Mouse (Mus musculus): ENCODE measurements at regions not wholly inside any gene's neighbourhood (a gene's known extent, or its start where the extent isn't known, plus 50 kb on each side); places are given as distances from the start of the nearest gene placed in this dataset.
A peak's percentile ranks its signal among the peaks of the same experiment; 100 is the strongest.

GRCm38 (mm10) chr12:56404833-56405232 is 59.1 kb upstream of the Mbip start:
- ATAC-seq = 0 out of 2 replicates have a peak, but pooled peaks have one; percentile 37
- H3K27ac ChIP-seq (ENCODE audit: low read depth, low read length) = no peak overlapping the region
- H3K4me3 ChIP-seq (ENCODE audit: low read depth, low read length) = no peak overlapping the region
- 0 out of 2 replicates have a peak, but pooled peaks cover 5% of the 10 kb centered on the region for H3K27me3 ChIP-seq (replicated peaks; ENCODE audit: control insufficient read depth, insufficient read depth, low read length)
- H3K36me3 ChIP-seq (ENCODE audit: control insufficient read depth, insufficient read depth, low read length) = no peaks in the 10 kb centered on the region
- DNase-seq (ENCODE audit: low spot score) = peak; percentile 78
- H3K4me1 ChIP-seq (ENCODE audit: control insufficient read depth, insufficient read depth, low read length) = no peaks in the 10 kb centered on the region
- H3K9me3 ChIP-seq (replicated peaks; ENCODE audit: control insufficient read depth, low read length) = no peaks in the 10 kb centered on the region
- WGBS = 47% methylated on average over 4 of the region's 4 CpGs
- H3K9ac ChIP-seq (ENCODE audit: low read length) = no peak overlapping the region
- H3K4me2 ChIP-seq (ENCODE audit: low read length) = no peak overlapping the region

- H3K4me2 ChIP-seq (ENCODE audit: low read length) = no peak overlapping the region
- no peak overlapping the region for H3K27ac ChIP-seq (ENCODE audit: low read depth, low read length)
- 90% methylated on average over 2 of the region's 2 CpGs for WGBS
- no peak overlapping the region for H3K4me3 ChIP-seq (ENCODE audit: low read depth, low read length)
- ATAC-seq (no peak), DNase-seq (ENCODE audit: low spot score) (no peak)
- 0 out of 2 replicates have a peak, but pooled peaks cover 5% of the 10 kb centered on the region for H3K27me3 ChIP-seq (replicated peaks; ENCODE audit: control insufficient read depth, insufficient read depth, low read length)
- no peaks in the 10 kb centered on the region for H3K4me1 ChIP-seq (ENCODE audit: control insufficient read depth, insufficient read depth, low read length)
- no peak overlapping the region for H3K9ac ChIP-seq (ENCODE audit: low read length)
- H3K9me3 ChIP-seq (replicated peaks; ENCODE audit: control insufficient read depth, low read length) = no peaks in the 10 kb centered on the region
- H3K36me3 ChIP-seq (ENCODE audit: control insufficient read depth, insufficient read depth, low read length) = no peaks in the 10 kb centered on the region
Observed at GRCm38 (mm10) chr12:56404262-56404661, 58.6 kb upstream of the Mbip start.

- H3K4me2 ChIP-seq (ENCODE audit: low read length) = no peak overlapping the region
- no peaks in the 10 kb centered on the region for H3K9me3 ChIP-seq (replicated peaks; ENCODE audit: control insufficient read depth, low read length)
- no peaks in the 10 kb centered on the region for H3K4me1 ChIP-seq (ENCODE audit: control insufficient read depth, insufficient read depth, low read length)
- 81% methylated on average over 6 of the region's 6 CpGs for WGBS
- DNase-seq (ENCODE audit: low spot score) (no peak), ATAC-seq (no peak)
- H3K27me3 ChIP-seq (replicated peaks; ENCODE audit: control insufficient read depth, insufficient read depth, low read length) = 0 out of 2 replicates have a peak, but pooled peaks cover 5% of the 10 kb centered on the region
- H3K27ac ChIP-seq (ENCODE audit: low read depth, low read length) = no peak overlapping the region
- H3K4me3 ChIP-seq (ENCODE audit: low read depth, low read length) = no peak overlapping the region
- H3K9ac ChIP-seq (ENCODE audit: low read length) = no peak overlapping the region
- no peaks in the 10 kb centered on the region for H3K36me3 ChIP-seq (ENCODE audit: control insufficient read depth, insufficient read depth, low read length)
Observed at GRCm38 (mm10) chr12:56403626-56404025, 57.9 kb upstream of the Mbip start.

- ATAC-seq = no peak
- no peak overlapping the region for H3K4me2 ChIP-seq (ENCODE audit: low read length)
- no peaks in the 10 kb centered on the region for H3K4me1 ChIP-seq (ENCODE audit: control insufficient read depth, insufficient read depth, low read length)
- H3K27me3 ChIP-seq (replicated peaks; ENCODE audit: control insufficient read depth, insufficient read depth, low read length) = 0 out of 2 replicates have a peak, but pooled peaks cover 5% of the 10 kb centered on the region
- H3K27ac ChIP-seq (ENCODE audit: low read depth, low read length) = no peak overlapping the region
- DNase-seq (ENCODE audit: low spot score) = no peak
- no peak overlapping the region for H3K4me3 ChIP-seq (ENCODE audit: low read depth, low read length)
- H3K36me3 ChIP-seq (ENCODE audit: control insufficient read depth, insufficient read depth, low read length) = no peaks in the 10 kb centered on the region
- 53% methylated on average over 6 of the region's 6 CpGs for WGBS
- no peak overlapping the region for H3K9ac ChIP-seq (ENCODE audit: low read length)
- H3K9me3 ChIP-seq (replicated peaks; ENCODE audit: control insufficient read depth, low read length) = no peaks in the 10 kb centered on the region
Observed at GRCm38 (mm10) chr12:56402844-56403243, 57.1 kb upstream of the Mbip start.

- Histone ChIP-seq H3K4me1 (ENCODE audit: control insufficient read depth, insufficient read depth, low read length) (no peaks in the 10 kb centered on the region), H3K9ac (ENCODE audit: low read length) (no peak overlapping the region), H3K4me2 (ENCODE audit: low read length) (no peak overlapping the region), H3K9me3 (replicated peaks; ENCODE audit: control insufficient read depth, low read length) (no peaks in the 10 kb centered on the region), H3K4me3 (ENCODE audit: low read depth, low read length) (no peak overlapping the region), H3K27ac (ENCODE audit: low read depth, low read length) (no peak overlapping the region), H3K36me3 (ENCODE audit: control insufficient read depth, insufficient read depth, low read length) (no peaks in the 10 kb centered on the region), H3K27me3 (replicated peaks; ENCODE audit: control insufficient read depth, insufficient read depth, low read length) (0 out of 2 replicates have a peak, but pooled peaks cover 5% of the 10 kb centered on the region)
- WGBS = 39% methylated on average over 7 of the region's 7 CpGs
- no peak for DNase-seq (ENCODE audit: low spot score)
- no peak for ATAC-seq
Observed at GRCm38 (mm10) chr12:56402137-56402536, 56.4 kb upstream of the Mbip start.
